Mouse (Mus musculus) testis, postnatal 10 days (tissue): ENCODE results near the gene Sufu.

Experiments
- DNase-seq: peaks from one replicate; pipeline ENCODE4 v3.0.0; 2021; ENCODE audit warnings: low spot score

The Sufu gene

GRCm38 (mm10) chr19:46394712-46395108, 2.0 kb upstream of the Sufu start:
- DNase-seq = no peak

DNA sequence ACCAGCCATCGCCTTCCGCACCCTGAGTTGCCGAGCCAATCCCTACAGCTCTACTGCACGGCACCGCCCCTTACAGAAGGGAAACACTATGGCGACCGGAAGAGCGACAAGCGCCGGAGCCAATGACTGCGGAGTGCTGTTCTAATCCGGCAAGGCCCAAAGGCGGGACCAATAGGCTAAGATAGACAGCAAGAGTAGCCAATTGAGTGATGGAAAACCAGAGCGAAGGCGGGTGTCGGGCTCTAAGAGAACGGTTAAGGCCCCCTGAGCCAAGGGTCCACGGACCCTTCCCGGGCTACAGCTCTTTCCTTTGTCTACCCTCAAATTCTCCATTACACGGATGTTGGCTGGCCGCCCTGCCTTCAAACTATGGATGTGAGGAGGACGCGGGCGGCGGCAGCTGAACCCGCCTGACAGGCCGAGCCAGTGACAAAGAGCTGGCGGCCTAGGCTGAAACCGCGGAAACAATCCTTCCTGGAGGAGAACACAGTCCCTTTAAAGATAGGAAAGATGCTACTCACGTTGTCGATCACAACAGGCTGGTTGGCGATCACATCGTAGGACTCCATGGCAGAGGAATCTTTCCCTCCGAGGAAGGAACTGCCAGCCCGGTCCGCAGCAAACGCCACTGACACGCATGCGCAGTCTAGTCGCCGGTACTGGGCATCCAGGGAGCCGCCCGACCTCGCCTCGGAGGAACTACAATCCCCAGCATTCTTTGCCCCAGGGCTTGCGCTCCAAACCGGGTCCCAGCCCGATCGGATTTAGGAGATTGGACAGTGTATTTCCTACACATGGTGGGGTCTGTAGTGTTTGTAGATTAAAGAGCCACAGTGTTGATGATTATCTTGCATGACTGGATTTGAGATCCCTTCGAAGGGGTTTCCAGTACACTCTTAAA, 1.3 kb upstream of the Sufu start, which contains the start of gene Actr1a:
Actr1a (minus strand) TSS at position 640 of the 901 bp plus-strand sequence.
- DNase-seq = peak; percentile 97

DNA sequence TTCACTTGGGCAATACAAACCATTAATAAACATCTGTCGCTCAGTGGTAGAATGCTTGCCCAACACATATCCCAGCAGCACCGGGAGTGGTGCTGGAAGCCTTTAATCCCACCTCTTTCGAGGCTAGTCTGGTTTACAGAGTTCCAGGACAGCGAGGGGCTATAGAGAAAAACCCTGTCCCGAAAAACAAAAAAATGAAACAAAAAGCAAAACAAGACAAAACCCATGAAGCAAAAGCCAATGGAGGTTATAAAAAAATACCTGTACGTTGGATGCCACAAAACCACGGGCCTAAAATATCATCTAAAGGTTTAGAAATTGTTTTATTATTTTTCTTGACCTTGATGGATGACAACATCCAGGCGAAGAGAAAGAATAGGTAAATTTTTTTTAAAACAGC, 587 bp upstream of the Sufu start:
- DNase-seq = no peak

- DNase-seq = no peak
Measured at GRCm38 (mm10) chr19:46397436-46398001, 823 bp downstream of the Sufu start.

GRCm38 (mm10) chr19:46398401-46398800, 1.7 kb downstream of the Sufu start:
- DNase-seq = no peak

GRCm38 (mm10) chr19:46399372-46399771, 2.7 kb downstream of the Sufu start:
- DNase-seq = no peak

GRCm38 (mm10) chr19:46399886-46400285, 3.2 kb downstream of the Sufu start:
- DNase-seq = no peak

DNA sequence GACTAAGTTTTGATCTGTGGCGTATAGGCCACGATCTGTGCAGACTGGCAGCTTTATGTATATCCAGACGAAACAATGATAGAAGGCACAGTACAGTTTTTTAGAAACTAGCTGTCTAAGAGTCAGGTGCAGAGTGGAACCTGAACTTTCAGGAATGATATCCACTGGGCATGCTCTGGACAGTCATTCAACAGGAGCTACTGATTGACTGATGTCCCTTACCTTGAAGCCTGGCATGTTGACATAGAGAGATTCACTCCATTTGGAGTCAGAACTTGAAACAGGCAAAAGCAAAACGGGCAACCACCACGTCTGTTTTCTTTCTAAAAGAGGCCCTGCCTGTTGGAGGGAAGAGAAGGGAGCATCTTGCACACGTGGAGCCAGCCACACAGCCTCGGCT, 3.9 kb downstream of the Sufu start:
- DNase-seq = no peak

- no peak for DNase-seq
Measured at GRCm38 (mm10) chr19:46404030-46404429, 7.3 kb downstream of the Sufu start.

DNA sequence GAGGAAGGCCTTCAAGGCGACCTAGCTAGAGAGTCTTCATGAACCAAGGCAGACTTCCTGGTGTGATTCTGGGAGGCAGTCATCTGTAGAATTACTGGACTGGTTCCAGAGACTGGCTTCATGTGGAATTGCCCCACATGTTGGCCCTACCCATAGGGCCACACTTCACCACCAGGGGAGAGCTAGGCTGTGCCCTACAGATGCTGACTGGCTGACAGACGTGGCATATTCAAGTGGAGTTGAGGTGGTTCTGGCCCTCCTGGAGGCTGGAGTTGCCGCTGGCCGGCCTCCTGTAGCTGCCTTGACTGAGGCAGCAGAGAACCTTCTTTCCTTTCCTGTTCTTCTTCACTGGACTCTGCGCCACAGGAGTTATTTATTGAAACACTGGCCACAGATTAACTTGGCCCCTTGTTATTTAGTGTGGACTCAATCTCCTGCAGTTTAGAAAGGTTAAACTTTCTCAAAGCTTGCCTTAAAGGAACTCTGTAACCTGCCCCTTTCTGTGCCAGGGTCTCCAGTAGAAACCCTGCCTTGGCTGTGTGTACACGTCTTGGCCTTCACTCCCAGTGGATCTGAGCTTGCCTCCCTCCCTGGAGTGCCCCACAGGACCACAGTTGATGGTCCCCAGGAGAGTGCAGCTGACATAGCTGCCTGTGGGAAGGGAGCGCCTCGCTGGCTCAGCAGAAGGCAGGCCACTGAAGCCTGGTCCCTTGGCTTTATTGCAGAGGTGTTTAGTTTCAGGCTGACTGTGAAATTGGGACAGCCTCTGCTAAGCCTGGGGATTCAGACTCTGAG, 10.1 kb downstream of the Sufu start:
- DNase-seq = no peak

GRCm38 (mm10) chr19:46409506-46409905, 12.8 kb downstream of the Sufu start:
- no peak for DNase-seq

DNA sequence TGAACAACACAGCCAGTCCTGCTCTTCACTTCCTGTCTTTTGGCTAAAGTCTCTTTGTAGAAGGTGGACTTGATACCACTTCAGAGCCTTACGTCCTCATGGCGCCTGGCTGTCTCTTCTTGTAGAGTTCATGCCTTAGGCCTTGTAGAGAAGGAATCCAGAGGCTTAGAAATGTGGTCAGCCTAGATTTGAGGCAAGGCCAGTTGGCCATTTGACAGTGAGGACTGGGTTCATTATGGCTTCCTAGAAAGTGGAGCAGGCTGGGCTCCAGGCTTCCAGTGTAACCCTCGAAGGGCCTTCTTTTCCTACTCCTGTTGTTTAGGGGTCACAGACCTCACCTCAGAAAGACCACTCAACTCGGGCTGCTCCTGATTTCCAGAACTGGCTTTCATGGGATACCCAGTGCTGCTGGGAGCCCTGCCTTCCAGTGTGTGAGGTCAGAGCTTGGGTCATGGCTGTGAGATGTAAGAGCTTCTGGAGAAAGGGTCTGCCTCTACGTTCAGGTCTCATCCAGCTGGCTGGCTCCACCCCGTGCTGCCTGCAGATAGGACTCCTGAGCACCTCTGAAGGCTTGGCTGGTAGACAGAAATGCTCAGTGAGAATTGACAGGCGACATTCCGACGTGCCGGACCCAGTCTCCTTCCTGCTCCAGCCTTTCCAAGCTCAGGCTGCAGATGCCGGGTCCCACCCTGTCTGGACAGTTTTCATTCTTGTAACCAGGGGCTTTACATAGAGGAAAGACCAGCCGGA, 15.5 kb downstream of the Sufu start:
- no peak for DNase-seq

- DNase-seq = no peak
Measured at GRCm38 (mm10) chr19:46413969-46414368, 17.3 kb downstream of the Sufu start.

GRCm38 (mm10) chr19:46414486-46414885, 17.8 kb downstream of the Sufu start:
- no peak for DNase-seq

DNA sequence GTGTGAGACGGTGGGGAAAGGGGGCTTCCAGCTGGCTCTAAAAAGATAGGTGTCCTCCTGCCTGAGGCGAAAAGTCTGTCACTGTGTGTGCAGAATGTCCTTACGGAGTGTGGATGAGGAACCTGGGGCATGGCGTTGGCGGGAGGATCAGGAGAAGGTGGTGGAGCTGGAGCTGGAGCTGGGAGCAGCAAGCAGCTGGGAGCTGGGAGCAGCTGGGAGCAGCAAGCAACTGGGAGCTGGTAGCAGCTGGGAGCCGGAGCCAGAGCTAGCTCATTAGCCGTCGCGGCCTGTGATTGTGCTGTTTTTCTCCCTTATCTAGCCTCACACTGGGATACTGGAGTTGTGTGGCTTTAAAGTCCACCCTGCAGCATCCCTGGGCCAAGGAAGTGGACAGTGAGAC, 19.6 kb downstream of the Sufu start:
- no peak for DNase-seq

DNA sequence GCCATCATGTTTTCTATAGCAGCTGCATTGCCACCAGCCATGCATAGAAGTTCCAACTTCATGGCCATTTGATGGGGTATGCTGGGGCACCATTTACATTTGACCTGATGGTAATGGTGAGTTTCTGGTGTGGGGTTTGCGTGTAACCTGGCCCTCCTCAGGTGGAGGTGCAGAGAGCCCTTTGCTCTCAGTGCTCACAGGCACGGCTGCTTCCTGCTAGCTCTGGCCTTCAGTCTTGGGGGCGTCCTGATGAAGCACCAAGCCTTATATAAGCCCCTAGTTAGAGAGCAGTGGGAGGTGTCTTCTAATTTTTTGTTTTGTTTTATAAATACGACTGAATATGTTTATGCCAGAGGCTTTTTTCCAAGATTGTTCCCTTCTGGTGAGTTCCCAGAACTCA, 21.4 kb downstream of the Sufu start:
- DNase-seq = no peak

- DNase-seq = no peak
Measured at GRCm38 (mm10) chr19:46420410-46420809, 23.7 kb downstream of the Sufu start.

DNA sequence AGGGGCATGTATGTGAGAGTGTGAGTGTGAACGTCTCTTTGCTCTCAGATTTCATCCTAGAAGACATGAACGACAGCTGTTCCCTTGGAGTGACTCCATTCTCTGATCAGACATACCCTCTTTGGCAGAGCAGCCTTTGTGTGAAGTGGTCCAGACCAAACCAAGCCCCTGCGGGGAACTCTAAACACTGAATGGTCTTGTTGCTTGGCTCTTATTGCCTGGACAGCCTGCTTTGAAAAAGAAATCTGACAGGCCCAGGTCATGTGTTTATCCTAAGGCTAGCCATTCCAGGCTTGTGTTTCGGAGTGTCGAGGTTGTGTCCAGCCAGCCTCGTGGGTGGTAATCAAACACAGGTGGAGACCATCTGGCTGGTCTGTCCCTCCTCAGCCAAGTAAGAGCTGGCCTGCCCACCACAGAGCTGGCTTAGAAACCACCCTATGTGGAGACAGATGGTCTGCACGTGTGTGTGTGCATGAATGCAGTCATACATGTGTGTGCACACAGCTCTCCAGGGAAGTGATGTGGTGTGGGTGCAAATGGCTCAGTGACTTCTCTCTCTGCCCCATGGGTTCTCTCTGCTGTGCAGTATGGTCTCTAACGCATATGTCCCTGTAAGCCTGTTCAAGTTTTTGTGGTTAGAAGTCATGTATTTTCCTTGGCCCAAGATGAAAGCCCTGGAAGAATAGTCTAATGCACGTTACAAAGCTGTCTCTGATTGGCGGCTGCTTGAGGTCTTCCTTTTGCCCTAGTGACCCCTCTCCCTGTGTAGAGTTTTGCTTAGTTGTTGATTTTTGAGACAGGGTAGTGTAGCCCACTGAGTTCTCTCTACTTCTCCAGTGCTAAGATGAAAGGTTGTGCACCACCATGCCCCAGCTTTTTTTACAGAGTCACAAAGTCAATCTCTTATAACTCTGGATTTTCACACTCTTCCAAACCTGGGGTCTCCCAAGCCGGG, 26.0 kb downstream of the Sufu start:
- DNase-seq = no peak

DNA sequence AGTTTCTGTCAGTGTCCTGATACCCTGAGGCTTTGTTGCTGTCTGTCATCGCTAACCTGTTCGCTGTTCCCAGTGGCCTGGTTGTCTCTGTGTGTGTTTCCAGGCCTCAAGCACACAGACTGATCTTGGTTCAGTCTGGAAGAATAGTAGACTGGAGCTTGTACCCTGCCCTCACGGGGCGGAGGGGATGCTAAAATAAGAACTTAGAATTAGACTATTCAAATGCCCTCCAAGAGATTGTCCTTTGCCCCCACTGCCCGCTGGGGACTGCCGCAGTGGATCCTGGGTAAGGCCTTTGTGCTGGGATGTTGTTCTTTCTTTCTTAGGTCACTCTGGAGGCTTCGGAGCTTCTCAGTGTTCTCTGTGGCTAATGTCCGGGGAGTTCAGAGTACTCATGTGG, 28.6 kb downstream of the Sufu start:
- no peak for DNase-seq

- no peak for DNase-seq
Measured at GRCm38 (mm10) chr19:46426488-46426887, 29.8 kb downstream of the Sufu start.

GRCm38 (mm10) chr19:46429250-46429649, 32.6 kb downstream of the Sufu start:
- DNase-seq = no peak
